Comparison of ENCODE assay signal across 9 mouse cellular contexts in the genomic region with DNA sequence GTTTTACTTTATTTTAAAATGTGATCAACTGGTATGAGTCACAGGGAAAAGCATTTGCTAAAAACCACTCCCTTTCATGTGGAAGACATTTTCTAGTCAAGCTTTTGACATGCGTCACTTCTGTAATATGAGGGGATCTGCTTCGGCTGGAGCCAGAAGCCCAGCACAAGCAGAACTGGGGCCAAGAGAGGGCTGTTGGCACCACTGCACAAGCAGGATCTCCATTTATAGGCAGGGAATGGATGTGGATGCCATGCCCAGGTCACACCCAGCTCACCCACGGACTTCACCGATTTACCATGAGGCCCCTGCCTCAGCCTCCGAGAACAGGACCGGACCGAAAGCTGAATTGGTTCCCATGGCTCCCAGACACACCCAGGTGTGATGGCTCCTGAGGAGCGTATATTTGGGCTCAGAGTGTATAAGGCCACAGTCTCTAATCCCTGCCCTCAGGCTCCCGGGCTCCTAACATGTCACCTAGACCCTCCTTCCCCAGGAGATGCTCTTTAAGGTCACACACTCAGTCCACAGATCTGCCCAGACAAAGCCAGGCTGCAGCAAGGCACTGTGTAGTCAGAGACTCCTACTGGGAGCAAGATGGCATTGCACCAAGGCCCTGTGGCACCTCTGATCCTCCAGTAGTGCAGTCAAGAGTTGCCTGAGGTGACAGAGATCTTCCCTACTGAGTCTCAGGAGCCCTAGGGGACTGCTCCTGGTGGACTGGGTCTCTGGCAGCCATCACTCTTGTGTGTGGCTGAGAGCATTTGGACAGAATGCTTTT. TPM values are rescaled to one million over a fixed set of nuclear protein-coding genes. Genes with fewer than 3 reads are reported as not detected.
DNase-seq lines count a peak whose midpoint lies in the region; ATAC-seq lines count a peak whose summit lies in the region.
"Had no signal": no experiment of that assay in that cellular context is flagged by ENCODE, and none has a peak within 500 bp of the region (broad histone marks: within the 10 kb centered on the region; RNA-seq: fewer than 3 reads in every experiment).

No protein-coding gene starts in this region.

- no peak overlapping the region for H3K4me2 ChIP-seq in kidney, embryonic 16.5 days (replicated peaks; ENCODE audit: low read depth, low read length)
- H3K4me2 ChIP-seq: heart, embryonic 13.5 days; lung, embryonic 15.5 days had no signal

- DNase-seq in kidney, postnatal 14 days: no peak
- peak; percentile 34 for DNase-seq in A20 (ENCODE audit: low read depth, low spot score)
- peak; percentile 40 for DNase-seq in ES-CJ7 (ENCODE audit: low read depth, low spot score)
- peak; percentile 60 for DNase-seq in induced T-regulatory cell, adult 2 months (ENCODE audit: low read depth)
- DNase-seq in testis, postnatal 14 days (ENCODE audit: low spot score): no peak
- no peak for DNase-seq in spleen, postnatal 10 days (ENCODE audit: low spot score in 2 of 2)

- no peak overlapping the region for H3K9ac ChIP-seq in kidney, embryonic 16.5 days (replicated peaks; ENCODE audit: low read length)
- H3K9ac ChIP-seq: heart, embryonic 13.5 days; lung, embryonic 15.5 days had no signal

- no peak overlapping the region for H3K4me3 ChIP-seq in kidney, embryonic 16.5 days (ENCODE audit: low read length)
- H3K4me3 ChIP-seq: heart, embryonic 13.5 days; lung, embryonic 15.5 days had no signal

- no peaks in the 10 kb centered on the region for H3K36me3 ChIP-seq in kidney, embryonic 16.5 days (ENCODE audit: insufficient read depth, low read length)
- H3K36me3 ChIP-seq: lung, embryonic 15.5 days had no signal

- H3K4me1 ChIP-seq in kidney, embryonic 16.5 days (ENCODE audit: insufficient read depth, low read length): peaks cover 27% of the 10 kb centered on the region

- H3K9me3 ChIP-seq in kidney, embryonic 16.5 days (ENCODE audit: low read length): no peaks in the 10 kb centered on the region
- H3K9me3 ChIP-seq: heart, embryonic 13.5 days; lung, embryonic 15.5 days had no signal

- H3K27me3 ChIP-seq in kidney, embryonic 16.5 days (ENCODE audit: insufficient read depth, low read length): no peaks in the 10 kb centered on the region
- H3K27me3 ChIP-seq: heart, embryonic 13.5 days; lung, embryonic 15.5 days had no signal

- ATAC-seq in kidney, embryonic 16.5 days (ENCODE audit: low FRiP score, low TSS enrichment): 0 out of 2 replicates have a peak, but pooled peaks have one; percentile 29

- no peak overlapping the region for H3K27ac ChIP-seq in kidney, embryonic 16.5 days (ENCODE audit: low read length)
- H3K27ac ChIP-seq: heart, embryonic 13.5 days; lung, embryonic 15.5 days had no signal

- WGBS in kidney, embryonic 16.5 days: 89% methylated on average over 9 of the region's 9 CpGs

RNA-seq across cellular contexts. Expression of gene Galnt2, which starts 59.9 kb away (rescaled TPM):
- polyA plus RNA-seq in kidney, embryonic 16.5 days (2015; fragmentation: Nextera tagmentation; extraction: Ambion mirVana): 47.0 and 47.1 TPM in 2 replicates

Comparison
In these comparisons a context has a peak if more than half of its experiments do, and no peak if none do; other contexts are left out.
1. DNase-seq: peak in A20 (single experiment), ES-CJ7 (single experiment) and induced T-regulatory cell, adult 2 months (single experiment); none in kidney, postnatal 14 days (single experiment), testis, postnatal 14 days (single experiment) and spleen, postnatal 10 days (0 of 2).